Mouse (Mus musculus): ENCODE results near the gene Col4a4. TPM values are rescaled to one million over a fixed set of nuclear protein-coding genes. Genes with fewer than 3 reads are reported as not detected.
A peak's percentile ranks its signal among the peaks of the same experiment; 100 is the strongest.

Gene Col4a4
- 0.92 and 0.96 TPM in 2 replicates for polyA plus RNA-seq (2015; fragmentation: Nextera tagmentation; extraction: Ambion mirVana)

GRCm38 (mm10) chr1:82586713-82587399, at the start of gene Col4a4, which contains the start of gene Col4a3:
Gene Col4a4, minus strand, starts transcription at chr1:82586849.
Gene Col4a3, plus strand, starts transcription at chr1:82586921.
- Histone ChIP-seq H3K4me2 (peak within 1 kb of the TSS; percentile 89), H3K9ac (peak within 1 kb of the TSS; percentile 44), H3K4me1 (replicated peaks) (peaks cover 14% of the 10 kb centered on the region), H3K4me3 (peak within 1 kb of the TSS; percentile 51), H3K27ac (no peak within 1 kb of the TSS), H3K9me3 (replicated peaks) (no peaks in the 10 kb centered on the region), H3K36me3 (no peaks in the 10 kb centered on the region), H3K27me3 (peaks cover 35% of the 10 kb centered on the region)
- ATAC-seq (replicated peaks; ENCODE audit: insufficient number of reproducible peaks, insufficient read depth, low FRiP score, low read depth), result peak; percentile 58; the same call in 1 of the 2 replicates
- WGBS, result 2% methylated on average over 34 of the region's 34 CpGs

- peaks cover 12% of the 10 kb centered on the region for H3K4me1 ChIP-seq (replicated peaks)
- no peak for ATAC-seq (replicated peaks; ENCODE audit: insufficient number of reproducible peaks, insufficient read depth, low FRiP score, low read depth)
- H3K27ac ChIP-seq, result no peak overlapping the region
- no peaks in the 10 kb centered on the region for H3K27me3 ChIP-seq
- no peaks in the 10 kb centered on the region for H3K9me3 ChIP-seq (replicated peaks)
- no peaks in the 10 kb centered on the region for H3K36me3 ChIP-seq
- no peak overlapping the region for H3K4me2 ChIP-seq
- no peak overlapping the region for H3K9ac ChIP-seq
- WGBS, result 72% methylated on average over 4 of the region's 4 CpGs
- H3K4me3 ChIP-seq, result no peak overlapping the region
Observed at GRCm38 (mm10) chr1:82636321-82636720, 49.7 kb upstream of the Col4a4 start.

GRCm38 (mm10) chr1:82635254-82635620, 48.6 kb upstream of the Col4a4 start:
- ATAC-seq (replicated peaks; ENCODE audit: insufficient number of reproducible peaks, insufficient read depth, low FRiP score, low read depth), result no peak
- H3K9ac ChIP-seq, result no peak overlapping the region
- H3K4me1 ChIP-seq (replicated peaks), result peaks cover 16% of the 10 kb centered on the region
- no peaks in the 10 kb centered on the region for H3K9me3 ChIP-seq (replicated peaks)
- no peak overlapping the region for H3K27ac ChIP-seq
- no peaks in the 10 kb centered on the region for H3K36me3 ChIP-seq
- WGBS, result 85% methylated on average over 9 of the region's 9 CpGs
- no peak overlapping the region for H3K4me3 ChIP-seq
- H3K27me3 ChIP-seq, result no peaks in the 10 kb centered on the region
- H3K4me2 ChIP-seq, result no peak overlapping the region

GRCm38 (mm10) chr1:82634545-82635253, 48.0 kb upstream of the Col4a4 start:
- H3K36me3 ChIP-seq, result no peaks in the 10 kb centered on the region
- H3K4me2 ChIP-seq, result no peak overlapping the region
- WGBS, result 67% methylated on average over 19 of the region's 19 CpGs
- no peaks in the 10 kb centered on the region for H3K27me3 ChIP-seq
- H3K4me1 ChIP-seq (replicated peaks), result peaks cover 16% of the 10 kb centered on the region
- no peak overlapping the region for H3K9ac ChIP-seq
- H3K27ac ChIP-seq, result no peak overlapping the region
- H3K4me3 ChIP-seq, result no peak overlapping the region
- peak; percentile 39; the same call in 1 of the 2 replicates for ATAC-seq (replicated peaks; ENCODE audit: insufficient number of reproducible peaks, insufficient read depth, low FRiP score, low read depth)
- no peaks in the 10 kb centered on the region for H3K9me3 ChIP-seq (replicated peaks)

- no peak for ATAC-seq (replicated peaks; ENCODE audit: insufficient number of reproducible peaks, insufficient read depth, low FRiP score, low read depth)
- Histone ChIP-seq H3K9me3 (replicated peaks) (no peaks in the 10 kb centered on the region), H3K4me1 (replicated peaks) (peaks cover 19% of the 10 kb centered on the region), H3K36me3 (no peaks in the 10 kb centered on the region), H3K9ac (no peak overlapping the region), H3K27me3 (no peaks in the 10 kb centered on the region), H3K27ac (no peak overlapping the region), H3K4me2 (no peak overlapping the region), H3K4me3 (no peak overlapping the region)
- 33% methylated on average over 6 of the region's 6 CpGs for WGBS
Observed at GRCm38 (mm10) chr1:82631169-82631792, 44.6 kb upstream of the Col4a4 start.

- Histone ChIP-seq H3K36me3 (no peaks in the 10 kb centered on the region), H3K27ac (no peak overlapping the region), H3K9ac (no peak overlapping the region), H3K9me3 (replicated peaks) (no peaks in the 10 kb centered on the region), H3K4me1 (replicated peaks) (peaks cover 16% of the 10 kb centered on the region), H3K4me3 (no peak overlapping the region), H3K27me3 (no peaks in the 10 kb centered on the region), H3K4me2 (no peak overlapping the region)
- 72% methylated on average over 5 of the region's 5 CpGs for WGBS
- ATAC-seq (replicated peaks; ENCODE audit: insufficient number of reproducible peaks, insufficient read depth, low FRiP score, low read depth), result no peak
Observed at GRCm38 (mm10) chr1:82629495-82629894, 42.8 kb upstream of the Col4a4 start.

- 40% methylated on average over 4 of the region's 4 CpGs for WGBS
- ATAC-seq (replicated peaks; ENCODE audit: insufficient number of reproducible peaks, insufficient read depth, low FRiP score, low read depth), result no peak
Observed at GRCm38 (mm10) chr1:82627652-82628051, 41.0 kb upstream of the Col4a4 start.

GRCm38 (mm10) chr1:82625474-82625873, 38.8 kb upstream of the Col4a4 start:
- H3K4me2 ChIP-seq, result no peak overlapping the region
- no peak overlapping the region for H3K27ac ChIP-seq
- no peak for ATAC-seq (replicated peaks; ENCODE audit: insufficient number of reproducible peaks, insufficient read depth, low FRiP score, low read depth)
- H3K36me3 ChIP-seq, result no peaks in the 10 kb centered on the region
- no peak overlapping the region for H3K4me3 ChIP-seq
- no peaks in the 10 kb centered on the region for H3K27me3 ChIP-seq
- H3K9me3 ChIP-seq (replicated peaks), result no peaks in the 10 kb centered on the region
- WGBS, result 69% methylated on average over 2 of the region's 2 CpGs
- H3K9ac ChIP-seq, result no peak overlapping the region
- peaks cover 4% of the 10 kb centered on the region; the same call in 1 of the 2 replicates for H3K4me1 ChIP-seq (replicated peaks)

More at GRCm38 (mm10) chr1:82627652-82628051, 41.0 kb upstream of the Col4a4 start:
- H3K4me3 ChIP-seq, result no peak overlapping the region
- peaks cover 12% of the 10 kb centered on the region; the same call in 1 of the 2 replicates for H3K4me1 ChIP-seq (replicated peaks)
- H3K9ac ChIP-seq, result no peak overlapping the region
- no peaks in the 10 kb centered on the region for H3K36me3 ChIP-seq
- H3K4me2 ChIP-seq, result no peak overlapping the region
- H3K9me3 ChIP-seq (replicated peaks), result no peaks in the 10 kb centered on the region
- no peaks in the 10 kb centered on the region for H3K27me3 ChIP-seq
- H3K27ac ChIP-seq, result no peak overlapping the region

- H3K27ac ChIP-seq, result no peak overlapping the region
- H3K4me1 ChIP-seq (replicated peaks), result peaks cover 4% of the 10 kb centered on the region; the same call in 1 of the 2 replicates
- no peak for ATAC-seq (replicated peaks; ENCODE audit: insufficient number of reproducible peaks, insufficient read depth, low FRiP score, low read depth)
- no peak overlapping the region for H3K4me2 ChIP-seq
- 72% methylated on average over 6 of the region's 6 CpGs for WGBS
- H3K9ac ChIP-seq, result no peak overlapping the region
- H3K4me3 ChIP-seq, result no peak overlapping the region
- H3K9me3 ChIP-seq (replicated peaks), result no peaks in the 10 kb centered on the region
- H3K27me3 ChIP-seq, result no peaks in the 10 kb centered on the region
- no peaks in the 10 kb centered on the region for H3K36me3 ChIP-seq
Observed at GRCm38 (mm10) chr1:82624934-82625333, 38.3 kb upstream of the Col4a4 start.

GRCm38 (mm10) chr1:82619981-82620380, 33.3 kb upstream of the Col4a4 start:
- ATAC-seq (replicated peaks; ENCODE audit: insufficient number of reproducible peaks, insufficient read depth, low FRiP score, low read depth), result no peak
- 86% methylated on average over 5 of the region's 5 CpGs for WGBS
- H3K4me1 ChIP-seq (replicated peaks), result no peaks in the 10 kb centered on the region

GRCm38 (mm10) chr1:82618592-82618991, 31.9 kb upstream of the Col4a4 start:
- no peaks in the 10 kb centered on the region for H3K4me1 ChIP-seq (replicated peaks)
- no peak overlapping the region for H3K4me3 ChIP-seq
- H3K9ac ChIP-seq, result no peak overlapping the region
- no peak for ATAC-seq (replicated peaks; ENCODE audit: insufficient number of reproducible peaks, insufficient read depth, low FRiP score, low read depth)
- no peak overlapping the region for H3K27ac ChIP-seq
- 76% methylated on average over 5 of the region's 5 CpGs for WGBS
- no peaks in the 10 kb centered on the region for H3K9me3 ChIP-seq (replicated peaks)
- H3K36me3 ChIP-seq, result no peaks in the 10 kb centered on the region
- no peaks in the 10 kb centered on the region for H3K27me3 ChIP-seq
- H3K4me2 ChIP-seq, result no peak overlapping the region

More at GRCm38 (mm10) chr1:82619981-82620380, 33.3 kb upstream of the Col4a4 start:
- Histone ChIP-seq H3K9me3 (replicated peaks) (no peaks in the 10 kb centered on the region), H3K4me3 (no peak overlapping the region), H3K4me2 (no peak overlapping the region), H3K36me3 (no peaks in the 10 kb centered on the region), H3K9ac (no peak overlapping the region), H3K27me3 (no peaks in the 10 kb centered on the region), H3K27ac (no peak overlapping the region)

Data from heart, embryonic 15.5 days (tissue).